Mouse (Mus musculus) erythroid progenitor cell, adult 5-6 weeks (primary cell): Measurements from ENCODE around the gene Gopc. TPM values are rescaled to one million over a fixed set of nuclear protein-coding genes. Genes with fewer than 3 reads are reported as not detected.
A peak's percentile ranks its signal among the peaks of the same experiment; 100 is the strongest.

Source experiments
- ATAC-seq: replicated peaks from 2 replicates; pipeline ENCODE4 v1.8.0; 2016; ENCODE audit warnings: moderate number of reproducible peaks, mild to moderate bottlenecking, moderate TSS enrichment, inconsistent platforms; ENCODE audit not compliant: poor library complexity, low FRiP score, severe bottlenecking
- total RNA-seq, 2 experiments: library from RNA; stranded (forward) in 1 of 2; stranded (reverse) in 1 of 2; fragments of 150-400 nt in 1 of 2; fragments of 186-747, 209-891 nt in 1 of 2; gene quantifications; 2 replicates each; pipeline versions ENCODE4 v1.2.3 to v1.2.4; 2015 to 2017; ENCODE audit warnings: low replicate concordance in 2 of 2

Gene Gopc
- total RNA-seq (2015; ENCODE audit: low replicate concordance) (6.3 and 7.2 TPM in 2 replicates), total RNA-seq (2017; ENCODE audit: low replicate concordance) (1.1 and 6.4 TPM in 2 replicates)

DNA sequence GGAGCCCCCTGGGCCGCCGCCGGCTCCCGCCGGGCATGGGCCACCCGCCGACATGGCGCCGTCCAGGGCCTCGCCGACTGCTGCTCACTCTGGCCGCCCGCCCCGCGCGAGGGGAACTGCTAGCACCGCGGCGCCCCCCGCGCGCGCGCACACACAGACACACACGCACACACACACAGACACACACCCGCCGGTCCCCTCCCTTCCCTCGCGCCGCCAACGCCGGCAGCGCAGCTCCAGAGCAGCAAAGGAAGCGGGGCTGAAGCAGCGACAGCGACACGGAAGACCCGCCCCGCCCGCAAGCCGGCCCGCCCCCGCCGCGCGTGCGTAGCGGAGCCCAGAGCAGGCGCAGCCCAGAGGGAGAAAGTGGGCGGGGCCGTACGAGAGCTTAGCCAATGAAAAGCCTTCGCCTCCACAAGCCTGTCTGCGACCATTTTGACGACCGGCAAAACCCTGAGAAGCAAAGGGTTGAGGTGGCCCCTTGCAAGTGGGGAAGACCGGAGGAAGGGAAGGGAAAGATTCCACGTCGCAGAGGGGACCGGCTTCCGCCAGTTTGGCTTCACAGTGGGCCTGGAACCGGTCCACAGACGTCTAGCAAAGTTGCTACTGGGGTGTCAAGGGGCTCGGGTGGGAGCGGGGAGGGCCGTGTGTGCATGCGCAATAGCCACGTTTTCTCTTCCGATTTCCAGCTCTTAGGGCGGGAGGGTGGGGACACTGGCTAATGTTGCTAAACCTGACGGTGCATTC lies at the start of gene Gopc:
Gene Gopc, minus strand, starts transcription at position 280 of the 747 bp plus-strand sequence.
- peak; percentile 97 for ATAC-seq

DNA sequence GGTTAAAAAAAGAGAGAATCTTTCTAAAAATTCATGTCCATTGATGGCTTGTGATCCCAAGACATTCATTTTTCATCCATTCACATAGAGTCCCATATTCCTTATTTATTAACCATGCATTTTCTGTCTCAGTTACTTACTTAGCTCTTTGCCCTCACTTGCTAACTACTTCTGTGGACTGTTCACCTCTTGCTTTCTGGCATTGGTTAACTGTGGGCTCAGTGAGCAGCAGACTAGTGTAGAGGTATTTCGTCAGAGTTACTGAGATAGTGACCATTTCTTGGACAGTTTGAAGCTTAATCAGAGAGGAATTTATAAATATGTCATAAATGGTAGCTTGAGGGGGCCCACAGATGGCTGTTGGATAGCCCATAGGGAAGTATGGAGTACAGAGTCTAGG lies 49.0 kb upstream of the Gopc start:
- no peak for ATAC-seq

DNA sequence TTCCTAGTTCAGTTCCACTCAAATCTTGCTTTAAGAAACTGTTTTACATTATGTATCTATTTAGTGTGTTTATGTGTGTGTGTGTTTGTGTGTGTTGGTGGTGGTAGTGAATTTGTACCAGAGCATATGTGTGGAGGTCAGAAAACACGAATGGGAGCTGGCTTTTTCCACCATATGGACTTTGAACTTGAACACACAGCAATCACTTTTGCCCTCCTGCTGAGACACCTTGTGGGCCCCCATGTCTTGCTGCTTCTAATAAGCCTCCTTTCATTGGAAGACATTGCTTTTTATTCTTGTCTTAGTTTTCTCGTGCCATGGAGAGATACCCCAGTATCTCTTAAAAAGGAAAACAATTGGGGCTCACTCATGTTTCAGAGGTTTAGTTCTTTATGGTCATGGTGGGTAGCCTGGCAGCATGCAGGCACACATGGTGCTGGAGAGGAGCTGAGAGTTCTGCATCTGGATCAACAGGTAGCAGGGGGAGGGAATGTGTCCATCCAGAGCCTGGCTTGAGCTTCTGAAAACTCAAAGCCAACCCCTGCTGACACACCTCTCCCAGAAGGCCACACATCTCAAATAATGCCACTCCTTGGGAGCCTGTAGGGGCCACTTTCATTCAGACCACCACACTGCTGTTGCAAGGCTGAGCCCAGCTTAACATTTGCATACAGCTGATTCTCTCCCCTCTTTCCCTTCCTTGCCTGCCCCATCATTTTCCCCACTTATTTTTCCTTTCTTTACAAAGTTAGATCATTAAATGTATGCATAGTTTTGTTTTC lies 45.9 kb upstream of the Gopc start:
- ATAC-seq: no peak

GRCm38 (mm10) chr10:52426314-52426980 lies 44.5 kb upstream of the Gopc start:
- no peak for ATAC-seq

DNA sequence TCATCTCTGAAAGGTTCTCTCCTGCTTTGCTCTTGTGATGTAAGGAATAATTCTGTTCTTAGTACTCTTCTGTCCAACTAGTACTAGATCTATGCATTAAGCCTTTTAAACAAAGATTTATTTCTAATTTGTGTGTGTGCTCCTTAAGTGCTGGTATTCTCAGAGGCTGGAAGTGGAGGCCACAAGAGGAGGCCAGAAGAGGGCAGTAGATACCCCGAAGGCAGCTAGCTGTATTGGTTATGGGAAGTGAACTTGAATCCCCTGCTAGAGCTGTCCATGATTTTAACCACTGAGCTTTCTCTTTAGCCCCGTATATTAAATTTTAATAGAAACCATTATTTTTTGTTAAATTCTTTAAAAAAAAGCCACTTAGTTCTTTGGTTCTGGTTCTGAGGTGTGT lies 41.2 kb upstream of the Gopc start:
- no peak for ATAC-seq

GRCm38 (mm10) chr10:52421716-52422115 lies 39.8 kb upstream of the Gopc start:
- ATAC-seq: no peak

- ATAC-seq: no peak
Measured at GRCm38 (mm10) chr10:52420526-52420925, 38.6 kb upstream of the Gopc start.

- no peak for ATAC-seq
Measured at GRCm38 (mm10) chr10:52419402-52419801, 37.5 kb upstream of the Gopc start.

DNA sequence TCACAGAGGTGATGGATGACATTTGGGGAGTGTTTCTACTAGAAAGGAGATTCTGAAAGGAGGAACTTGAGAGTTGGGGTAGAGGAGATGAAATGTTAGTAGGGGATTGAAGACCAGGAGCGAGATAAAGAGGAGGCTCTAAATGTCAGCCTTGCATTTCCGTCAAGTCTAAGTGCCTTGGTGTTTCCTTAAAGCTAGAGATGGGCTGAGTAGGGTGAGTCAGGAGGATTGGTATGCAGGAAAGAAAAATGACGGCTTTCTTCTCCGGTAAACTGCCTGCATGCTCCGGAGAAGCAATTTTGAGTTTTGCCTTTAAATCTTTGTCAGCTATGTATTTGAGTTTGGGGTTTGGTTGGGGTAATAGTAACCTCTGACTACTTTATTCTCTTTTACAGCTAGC lies 37.0 kb upstream of the Gopc start:
- ATAC-seq: no peak

DNA sequence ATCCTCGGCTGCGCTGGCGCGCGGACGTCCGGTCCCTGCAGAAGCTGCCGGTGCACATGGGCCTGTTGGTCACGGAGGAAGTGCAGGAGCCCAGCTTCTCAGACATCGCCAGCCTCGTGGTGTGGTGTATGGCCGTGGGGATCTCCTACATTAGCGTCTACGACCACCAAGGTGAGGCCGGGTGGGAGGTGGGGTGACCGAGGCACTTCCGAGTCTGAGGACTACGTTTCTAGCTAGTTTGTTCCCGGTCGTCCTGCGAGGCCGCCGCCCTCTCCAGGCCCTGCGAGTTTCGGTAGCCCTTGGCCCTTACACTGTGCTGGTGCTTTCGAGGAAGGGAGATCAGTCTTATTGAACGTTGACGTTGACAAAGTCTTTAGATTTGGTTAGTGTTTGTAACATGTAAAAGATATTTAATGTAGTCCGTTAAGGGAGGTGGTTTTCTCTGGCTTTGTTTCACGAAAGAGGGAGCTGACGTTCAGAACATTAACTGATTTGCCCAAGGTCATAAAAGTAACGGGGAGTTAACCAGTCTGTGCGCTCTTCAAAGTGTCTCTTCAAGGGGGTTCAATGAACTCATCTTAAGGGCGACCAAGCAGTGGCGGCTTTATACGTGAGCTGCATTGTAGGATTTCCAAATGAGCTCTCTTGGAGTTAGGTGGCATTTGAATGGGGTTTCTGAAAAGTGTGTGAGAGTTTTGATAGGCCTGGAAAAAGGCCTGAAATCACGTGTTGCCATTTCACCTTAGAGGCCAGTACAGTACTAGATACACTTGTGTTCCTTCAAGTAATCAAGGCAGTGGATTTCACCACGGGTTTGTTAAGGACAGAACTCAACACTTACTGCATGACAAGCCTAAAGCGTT lies 36.3 kb upstream of the Gopc start:
- 0 out of 2 replicates have a peak, but pooled peaks have one; percentile 28 for ATAC-seq

- peak; percentile 99 for ATAC-seq
Measured at GRCm38 (mm10) chr10:52417299-52417997, 35.5 kb upstream of the Gopc start, which contains the start of gene Nus1. TSS of gene Nus1 (plus strand) at chr10:52417547.

GRCm38 (mm10) chr10:52416458-52416857 lies 34.5 kb upstream of the Gopc start:
- ATAC-seq: no peak

- ATAC-seq: no peak
Measured at GRCm38 (mm10) chr10:52415020-52415419, 33.1 kb upstream of the Gopc start.

DNA sequence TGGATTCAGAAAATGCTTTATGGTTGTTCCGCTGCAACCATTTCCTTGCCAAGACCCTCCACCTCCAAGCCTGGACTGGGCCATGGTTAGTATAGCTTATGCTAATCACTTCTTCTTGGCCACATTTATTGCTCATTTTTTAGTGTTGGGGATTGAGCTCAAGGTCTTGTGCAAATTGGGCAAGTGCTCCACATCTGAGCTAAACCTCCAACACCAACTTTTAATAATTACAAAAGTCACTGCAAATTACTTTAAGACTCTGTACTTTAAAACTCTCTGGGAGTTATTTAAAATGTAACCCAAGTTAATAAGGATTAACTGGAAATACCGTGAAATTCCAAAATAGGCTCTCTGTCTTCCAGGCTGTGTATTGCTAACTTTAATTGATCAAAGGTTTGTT lies 25.6 kb upstream of the Gopc start:
- ATAC-seq: no peak

GRCm38 (mm10) chr10:52405160-52405559 lies 23.2 kb upstream of the Gopc start:
- ATAC-seq: no peak

- ATAC-seq: no peak
Measured at GRCm38 (mm10) chr10:52399722-52400121, 17.8 kb upstream of the Gopc start.

GRCm38 (mm10) chr10:52398715-52399114 lies 16.8 kb upstream of the Gopc start:
- ATAC-seq: no peak

- no peak for ATAC-seq
Measured at GRCm38 (mm10) chr10:52396647-52397046, 14.7 kb upstream of the Gopc start.

DNA sequence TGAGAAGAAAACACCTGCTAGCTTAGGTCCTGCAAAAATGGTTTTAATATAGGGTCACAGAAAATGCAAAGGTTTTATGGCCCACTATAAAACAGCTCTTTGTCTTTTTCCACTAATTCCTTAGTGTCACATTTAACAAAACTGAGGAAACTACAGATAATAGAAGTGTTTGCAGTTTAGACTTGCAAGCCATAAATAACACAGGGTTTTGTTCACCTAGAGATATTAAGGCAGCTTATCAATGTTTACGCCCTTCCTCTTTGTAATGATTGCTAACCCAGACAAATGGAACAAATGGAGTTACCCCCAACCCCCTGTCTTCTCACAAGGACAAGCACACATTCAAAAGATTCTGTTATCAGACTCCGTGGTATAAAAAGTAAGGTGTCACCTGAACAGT lies 9.3 kb upstream of the Gopc start:
- ATAC-seq: no peak
